Comparison of ENCODE assay signal across 15 mouse cellular contexts in genomic region chr8:94378763-94379415, GRCm38 (mm10). TPM values are rescaled to one million over a fixed set of nuclear protein-coding genes. Genes with fewer than 3 reads are reported as not detected.
DNase-seq lines count a peak whose midpoint lies in the region; ATAC-seq and TF ChIP-seq lines count a peak whose summit lies in the region.
"Had no signal": no experiment of that assay in that cellular context is flagged by ENCODE, and none has a peak within 500 bp of the region (broad histone marks: within the 10 kb centered on the region; RNA-seq: fewer than 3 reads in every experiment).

No protein-coding gene starts in this region.

- H3K36me3 ChIP-seq in heart, postnatal 0 days (replicated peaks; ENCODE audit: control insufficient read depth, insufficient read depth, low read length) = no peaks in the 10 kb centered on the region
- no peaks in the 10 kb centered on the region for H3K36me3 ChIP-seq in liver, embryonic 15.5 days (replicated peaks)
- H3K36me3 ChIP-seq in liver, embryonic 12.5 days = no peaks in the 10 kb centered on the region
- H3K36me3 ChIP-seq in myocyte (ENCODE audit: control insufficient read depth, insufficient read depth) = no peaks in the 10 kb centered on the region
- H3K36me3 ChIP-seq: neural tube, embryonic 12.5 days had no signal

- no peaks in the 10 kb centered on the region for H3K9me3 ChIP-seq in heart, postnatal 0 days (replicated peaks; ENCODE audit: control insufficient read depth, low read length)
- H3K9me3 ChIP-seq in liver, embryonic 15.5 days (replicated peaks) = no peaks in the 10 kb centered on the region
- H3K9me3 ChIP-seq in liver, embryonic 12.5 days (replicated peaks) = no peaks in the 10 kb centered on the region
- H3K9me3 ChIP-seq: neural tube, embryonic 12.5 days had no signal

- no peak overlapping the region for H3K27ac ChIP-seq in heart, postnatal 0 days (ENCODE audit: low read depth)
- H3K27ac ChIP-seq in liver, embryonic 15.5 days (replicated peaks) = 0 out of 2 replicates have a peak overlapping the region, but pooled peaks have one; percentile 10
- no peak overlapping the region for H3K27ac ChIP-seq in liver, embryonic 12.5 days
- H3K27ac ChIP-seq: neural tube, embryonic 12.5 days had no signal

- no peak for TF ChIP-seq EP300 in heart, postnatal 0 days (IDR thresholded peaks at IDR 0.05; ENCODE audit: low read depth)

- 64% methylated on average over 15 of the region's 15 CpGs for WGBS in heart, postnatal 0 days
- WGBS in liver, embryonic 15.5 days (ENCODE audit: insufficient replicate concordance) = 69% methylated on average over 15 of the region's 15 CpGs
- WGBS in liver, embryonic 12.5 days (ENCODE audit: insufficient replicate concordance) = 77% methylated on average over 15 of the region's 15 CpGs

- DNase-seq in heart, postnatal 0 days (ENCODE audit: low spot score) = no peak
- DNase-seq in heart, postnatal 25 days (ENCODE audit: low spot score) = no peak
- DNase-seq in kidney, postnatal 25 days = peak; percentile 41 to 73
- DNase-seq in c-Kit-positive CD71-positive TER-119-positive erythroid progenitor cells, embryonic 14.5 days (ENCODE audit: low spot score) = no peak
- DNase-seq: adrenal gland, postnatal 10 days; cerebellum, adult 11 months; heart, postnatal 4 days; layer of hippocampus, postnatal 36 days; retina, postnatal 1 day had no signal

- H3K4me1 ChIP-seq in heart, postnatal 0 days (ENCODE audit: control insufficient read depth, insufficient read depth) = 0 out of 2 replicates have a peak, but pooled peaks cover 6% of the 10 kb centered on the region
- H3K4me1 ChIP-seq in liver, embryonic 15.5 days (replicated peaks) = peaks cover 39% of the 10 kb centered on the region
- H3K4me1 ChIP-seq in liver, embryonic 12.5 days = peaks cover 47% of the 10 kb centered on the region
- H3K4me1 ChIP-seq: neural tube, embryonic 12.5 days had no signal

- no peak overlapping the region for H3ac ChIP-seq in myocyte (ENCODE audit: control insufficient read depth, insufficient read length)

- H3K4me2 ChIP-seq in heart, postnatal 0 days (ENCODE audit: low read depth, low read length) = no peak overlapping the region
- H3K4me2 ChIP-seq in liver, embryonic 15.5 days = peak overlapping the region; percentile 28
- H3K4me2 ChIP-seq in liver, embryonic 12.5 days = no peak overlapping the region
- H3K4me2 ChIP-seq in myocyte (ENCODE audit: low read depth) = no peak overlapping the region
- H3K4me2 ChIP-seq: midbrain, embryonic 11.5 days; neural tube, embryonic 12.5 days had no signal

- peak; percentile 49 for TF ChIP-seq CTCF in heart, postnatal 0 days (IDR thresholded peaks at IDR 0.05; ENCODE audit: low read depth)

- H3K4me3 ChIP-seq in heart, postnatal 0 days (ENCODE audit: low read depth, low read length) = no peak overlapping the region
- H3K4me3 ChIP-seq in liver, embryonic 15.5 days (replicated peaks) = peak overlapping the region; percentile 29
- no peak overlapping the region for H3K4me3 ChIP-seq in liver, embryonic 12.5 days
- no peak overlapping the region for H3K4me3 ChIP-seq in myocyte
- H3K4me3 ChIP-seq: neural tube, embryonic 12.5 days had no signal

- no peak overlapping the region for H3K9ac ChIP-seq in heart, postnatal 0 days (replicated peaks; ENCODE audit: low read depth, low read length)
- H3K9ac ChIP-seq in liver, embryonic 15.5 days = no peak overlapping the region
- no peak overlapping the region for H3K9ac ChIP-seq in liver, embryonic 12.5 days
- H3K9ac ChIP-seq: neural tube, embryonic 12.5 days had no signal

- ATAC-seq in heart, postnatal 0 days (ENCODE audit: insufficient read depth, low read depth) = peak; percentile 61
- no peak for ATAC-seq in liver, embryonic 15.5 days (ENCODE audit: insufficient read depth)
- ATAC-seq in liver, embryonic 12.5 days = no peak

- intact Hi-C loops in heart, postnatal 25 days (cut with DNase I) = no loop called here

- H3K79me2 ChIP-seq in myocyte (ENCODE audit: control insufficient read depth, insufficient read depth) = no peaks in the 10 kb centered on the region

- no peak for TF ChIP-seq POLR2A in myocyte (IDR thresholded peaks at IDR 0.05; ENCODE audit: insufficient read length, low read depth)

- H3K27me3 ChIP-seq in heart, postnatal 0 days (ENCODE audit: control insufficient read depth, insufficient read depth, low read length) = no peaks in the 10 kb centered on the region
- H3K27me3 ChIP-seq in liver, embryonic 15.5 days = 0 out of 2 replicates have a peak, but pooled peaks cover 16% of the 10 kb centered on the region
- H3K27me3 ChIP-seq in liver, embryonic 12.5 days (replicated peaks) = peaks cover 4% of the 10 kb centered on the region; the same call in 1 of the 2 replicates
- H3K27me3 ChIP-seq in myocyte (ENCODE audit: control insufficient read depth, insufficient read depth, insufficient read length) = no peaks in the 10 kb centered on the region
- H3K27me3 ChIP-seq: neural tube, embryonic 12.5 days had no signal

TF ChIP-seq in myocyte, 11 proteins besides CTCF, POLR2A, EP300 and RAD21:
- TF ChIP-seq MYOD1 (IDR thresholded peaks at IDR 0.05; ENCODE audit: control insufficient read depth in 1 of 3, insufficient read length in 2 of 3, low read depth in 2 of 3) (peak in 1 of 3 experiments; percentile 17), USF1 (IDR thresholded peaks at IDR 0.05; ENCODE audit: low read depth) (no peak), SRF (IDR thresholded peaks at IDR 0.05; ENCODE audit: control insufficient read depth, insufficient read length, low read depth) (peak; percentile 90), MYOG (IDR thresholded peaks at IDR 0.05; ENCODE audit: control insufficient read depth in 1 of 3, insufficient read depth in 1 of 3, insufficient read length in 2 of 3, low read depth in 2 of 3) (peak in 1 of 3 experiments; percentile 60)

RNA-seq across cellular contexts. Expression of gene Herpud1, which starts 7.3 kb away (rescaled TPM):
- total RNA-seq in heart, postnatal 0 days (2014; rRNA removed; ENCODE audit: low replicate concordance) = 177 and 179 TPM in 2 replicates
- 131 and 159 TPM in 2 replicates for polyA plus RNA-seq in heart, postnatal 0 days (2015; fragmentation: Nextera tagmentation; extraction: Ambion mirVana)
- 100 to 1,000 TPM; 180 to 257 TPM for total RNA-seq in heart, postnatal 25 days (2021)
- polyA plus RNA-seq in liver, embryonic 15.5 days (2015; fragmentation: Nextera tagmentation; extraction: Ambion mirVana) = 139 and 161 TPM in 2 replicates
- 76.5 and 84.4 TPM in 2 replicates for polyA plus RNA-seq in liver, embryonic 12.5 days (2016; fragmentation: Nextera tagmentation; extraction: Ambion mirVana)
- 292 TPM for polyA plus RNA-seq in myocyte (2012; fragmentation: generic; extraction: Trizol)

RNA-seq across cellular contexts. Expression of gene Slc12a3, which starts 49.9 kb away (rescaled TPM):
- total RNA-seq in heart, postnatal 0 days (2014; rRNA removed; ENCODE audit: low replicate concordance) = 0.58 TPM in 1 of 2 replicates, not detected in the other
- 0.07 and 0.14 TPM in 2 replicates for polyA plus RNA-seq in heart, postnatal 0 days (2015; fragmentation: Nextera tagmentation; extraction: Ambion mirVana)
- total RNA-seq in heart, postnatal 25 days (2021) = under 1 TPM; 0.14 to 0.26 TPM
- polyA plus RNA-seq in liver, embryonic 15.5 days (2015; fragmentation: Nextera tagmentation; extraction: Ambion mirVana) = 0.15 and 0.37 TPM in 2 replicates
- polyA plus RNA-seq in liver, embryonic 12.5 days (2016; fragmentation: Nextera tagmentation; extraction: Ambion mirVana) = not detected in 2 replicates
- polyA plus RNA-seq in myocyte (2012; fragmentation: generic; extraction: Trizol) = 0.04 TPM
- polyA plus RNA-seq: midbrain, embryonic 11.5 days; stomach, embryonic 14.5 days had no signal

RNA-seq across cellular contexts. Expression of gene Nlrc5, which starts 55.3 kb away (rescaled TPM):
- 3.1 and 3.5 TPM in 2 replicates for total RNA-seq in heart, postnatal 0 days (2014; rRNA removed; ENCODE audit: low replicate concordance)
- polyA plus RNA-seq in heart, postnatal 0 days (2015; fragmentation: Nextera tagmentation; extraction: Ambion mirVana) = 0.11 and 0.51 TPM in 2 replicates
- 1 to 10 TPM in 1 of 2 experiments, under 1 TPM in 1; 0.49 to 1.7 TPM for total RNA-seq in heart, postnatal 25 days (2021)
- 0.35 and 0.62 TPM in 2 replicates for polyA plus RNA-seq in liver, embryonic 15.5 days (2015; fragmentation: Nextera tagmentation; extraction: Ambion mirVana)
- 0.08 and 0.12 TPM in 2 replicates for polyA plus RNA-seq in liver, embryonic 12.5 days (2016; fragmentation: Nextera tagmentation; extraction: Ambion mirVana)
- 0.40 TPM for polyA plus RNA-seq in myocyte (2012; fragmentation: generic; extraction: Trizol)
- polyA plus RNA-seq: midbrain, embryonic 11.5 days had no signal

Comparison
In these comparisons a context has a peak if more than half of its experiments do, and no peak if none do; other contexts are left out.
1. DNase-seq: peak in kidney, postnatal 25 days (2 of 2); none in heart, postnatal 0 days (single experiment), heart, postnatal 25 days (single experiment) and c-Kit-positive CD71-positive TER-119-positive erythroid progenitor cells, embryonic 14.5 days (single experiment).